Mouse (Mus musculus): Measurements from ENCODE around the gene Cd274. TPM values are rescaled to one million over a fixed set of nuclear protein-coding genes. Genes with fewer than 3 reads are reported as not detected.

Gene Cd274
- polyA plus RNA-seq, 1 experiment from 2014 or later = 0.57 TPM

DNA sequence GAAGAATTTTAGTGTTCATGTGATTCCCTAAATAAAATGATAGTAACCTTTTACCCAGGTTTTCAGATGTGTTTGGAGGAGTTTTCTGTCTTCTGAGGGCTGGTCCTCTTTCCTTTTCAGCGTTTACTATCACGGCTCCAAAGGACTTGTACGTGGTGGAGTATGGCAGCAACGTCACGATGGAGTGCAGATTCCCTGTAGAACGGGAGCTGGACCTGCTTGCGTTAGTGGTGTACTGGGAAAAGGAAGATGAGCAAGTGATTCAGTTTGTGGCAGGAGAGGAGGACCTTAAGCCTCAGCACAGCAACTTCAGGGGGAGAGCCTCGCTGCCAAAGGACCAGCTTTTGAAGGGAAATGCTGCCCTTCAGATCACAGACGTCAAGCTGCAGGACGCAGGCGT, 6.2 kb downstream of the Cd274 start:
- Histone ChIP-seq H3K4me3 (ENCODE audit: low read depth, low read length) (no peak overlapping the region), H3K9me3 (ENCODE audit: low read length) (no peaks in the 10 kb centered on the region), H3K27ac (ENCODE audit: low read length) (no peak overlapping the region), H3K36me3 (ENCODE audit: insufficient read depth, low read length) (no peaks in the 10 kb centered on the region), H3K4me1 (ENCODE audit: insufficient read depth, low read depth, low read length) (0 out of 2 replicates have a peak, but pooled peaks cover 5% of the 10 kb centered on the region), H3K9ac (replicated peaks; ENCODE audit: low read depth) (no peak overlapping the region), H3K27me3 (replicated peaks; ENCODE audit: insufficient read depth, low read length) (no peaks in the 10 kb centered on the region), H3K4me2 (replicated peaks; ENCODE audit: low read depth, low read length) (peak overlapping the region; percentile 33)
- TF ChIP-seq EP300 (IDR thresholded peaks at IDR 0.05) (no peak), CTCF (IDR thresholded peaks at IDR 0.05) (no peak)
- 27% methylated on average over 11 of the region's 11 CpGs for WGBS
- DNase-seq (ENCODE audit: low spot score) (no peak), ATAC-seq (no peak)

DNA sequence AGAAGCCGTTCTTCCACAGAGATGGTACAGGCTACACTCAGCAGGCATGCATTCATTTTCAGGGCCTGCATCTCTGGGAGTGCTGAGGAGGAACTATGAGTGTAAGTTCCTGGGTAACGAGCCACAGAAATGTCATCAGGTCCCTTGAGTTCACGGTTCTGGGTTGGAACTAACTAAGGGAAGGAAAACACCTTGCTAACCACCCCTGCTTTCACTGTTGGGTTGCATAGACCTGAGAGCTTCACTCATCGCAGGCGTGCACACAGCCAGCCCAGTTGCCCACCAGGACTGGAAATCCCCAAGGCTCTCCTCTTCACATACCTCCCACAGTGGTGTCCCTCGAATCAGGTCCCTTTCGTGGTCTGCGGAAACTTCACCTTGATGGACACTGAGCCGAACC, 7.7 kb downstream of the Cd274 start:
- Histone ChIP-seq H3K4me1 (ENCODE audit: insufficient read depth, low read depth, low read length) (0 out of 2 replicates have a peak, but pooled peaks cover 5% of the 10 kb centered on the region), H3K9me3 (ENCODE audit: low read length) (no peaks in the 10 kb centered on the region), H3K4me3 (ENCODE audit: low read depth, low read length) (no peak overlapping the region), H3K4me2 (replicated peaks; ENCODE audit: low read depth, low read length) (no peak overlapping the region), H3K36me3 (ENCODE audit: insufficient read depth, low read length) (no peaks in the 10 kb centered on the region), H3K27ac (ENCODE audit: low read length) (no peak overlapping the region), H3K27me3 (replicated peaks; ENCODE audit: insufficient read depth, low read length) (no peaks in the 10 kb centered on the region), H3K9ac (replicated peaks; ENCODE audit: low read depth) (no peak overlapping the region)
- 89% methylated on average over 9 of the region's 9 CpGs for WGBS
- no peak for TF ChIP-seq EP300 (IDR thresholded peaks at IDR 0.05)
- ATAC-seq (no peak), DNase-seq (ENCODE audit: low spot score) (no peak)

DNA sequence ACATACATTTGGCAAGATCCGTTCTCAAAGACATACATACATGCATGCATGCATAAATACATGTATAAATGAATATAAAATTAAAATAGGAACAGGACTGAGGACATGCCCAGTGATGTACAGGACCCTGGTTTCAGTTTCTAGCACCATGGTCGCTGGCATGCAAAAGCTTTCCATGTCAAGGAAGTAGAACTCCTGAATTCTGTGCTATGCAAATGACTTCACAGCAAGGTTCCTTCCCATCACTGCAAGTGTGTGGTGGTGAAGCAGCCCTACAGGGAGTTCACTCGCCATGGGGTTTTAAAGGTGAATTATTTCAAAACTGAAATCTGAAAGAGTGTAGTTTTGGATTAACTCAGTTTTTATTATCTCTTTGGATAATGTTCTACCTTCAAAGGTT, 9.1 kb downstream of the Cd274 start:
- WGBS = 79% methylated on average over 3 of the region's 3 CpGs
- no peaks in the 10 kb centered on the region for H3K27me3 ChIP-seq (replicated peaks; ENCODE audit: insufficient read depth, low read length)
- H3K27ac ChIP-seq (ENCODE audit: low read length) = no peak overlapping the region
- H3K9ac ChIP-seq (replicated peaks; ENCODE audit: low read depth) = no peak overlapping the region
- no peak overlapping the region for H3K4me3 ChIP-seq (ENCODE audit: low read depth, low read length)
- ATAC-seq (no peak), DNase-seq (ENCODE audit: low spot score) (no peak)
- TF ChIP-seq CTCF (IDR thresholded peaks at IDR 0.05) = no peak
- H3K4me1 ChIP-seq (ENCODE audit: insufficient read depth, low read depth, low read length) = 0 out of 2 replicates have a peak, but pooled peaks cover 5% of the 10 kb centered on the region
- no peaks in the 10 kb centered on the region for H3K36me3 ChIP-seq (ENCODE audit: insufficient read depth, low read length)
- H3K4me2 ChIP-seq (replicated peaks; ENCODE audit: low read depth, low read length) = no peak overlapping the region
- no peaks in the 10 kb centered on the region for H3K9me3 ChIP-seq (ENCODE audit: low read length)

DNA sequence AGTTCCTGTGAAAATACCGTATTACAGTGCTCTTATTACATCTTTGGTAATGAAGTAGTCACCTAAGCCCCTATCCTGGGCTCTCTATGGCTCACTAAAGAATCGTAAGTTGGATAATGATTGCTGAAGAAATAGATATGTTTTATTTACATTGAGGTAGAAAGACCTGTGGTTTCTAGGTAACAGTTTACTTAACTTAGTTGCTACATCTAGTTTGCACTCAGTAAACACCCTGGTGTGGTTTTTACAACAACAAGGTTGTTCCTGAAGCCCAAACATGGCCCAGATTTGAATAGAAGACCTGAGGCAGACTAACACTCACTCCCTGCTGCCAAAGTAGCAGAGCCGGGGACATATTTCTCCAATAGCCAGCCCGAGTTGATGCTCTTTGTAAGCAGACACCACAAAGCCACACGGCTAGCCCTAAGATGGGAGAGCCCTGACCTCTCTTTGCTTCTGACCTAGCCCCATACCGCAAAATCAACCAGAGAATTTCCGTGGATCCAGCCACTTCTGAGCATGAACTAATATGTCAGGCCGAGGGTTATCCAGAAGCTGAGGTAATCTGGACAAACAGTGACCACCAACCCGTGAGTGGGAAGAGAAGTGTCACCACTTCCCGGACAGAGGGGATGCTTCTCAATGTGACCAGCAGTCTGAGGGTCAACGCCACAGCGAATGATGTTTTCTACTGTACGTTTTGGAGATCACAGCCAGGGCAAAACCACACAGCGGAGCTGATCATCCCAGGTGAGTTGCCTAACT, 12.8 kb downstream of the Cd274 start:
- DNase-seq (ENCODE audit: low spot score) = no peak
- no peak for ATAC-seq
- 81% methylated on average over 14 of the region's 14 CpGs for WGBS
- Histone ChIP-seq H3K9ac (replicated peaks; ENCODE audit: low read depth) (no peak overlapping the region), H3K9me3 (ENCODE audit: low read length) (no peaks in the 10 kb centered on the region), H3K27me3 (replicated peaks; ENCODE audit: insufficient read depth, low read length) (no peaks in the 10 kb centered on the region), H3K4me3 (ENCODE audit: low read depth, low read length) (no peak overlapping the region), H3K4me1 (ENCODE audit: insufficient read depth, low read depth, low read length) (no peaks in the 10 kb centered on the region), H3K36me3 (ENCODE audit: insufficient read depth, low read length) (no peaks in the 10 kb centered on the region), H3K27ac (ENCODE audit: low read length) (no peak overlapping the region), H3K4me2 (replicated peaks; ENCODE audit: low read depth, low read length) (no peak overlapping the region)
- TF ChIP-seq EP300 (IDR thresholded peaks at IDR 0.05) (no peak), CTCF (IDR thresholded peaks at IDR 0.05) (no peak)

DNA sequence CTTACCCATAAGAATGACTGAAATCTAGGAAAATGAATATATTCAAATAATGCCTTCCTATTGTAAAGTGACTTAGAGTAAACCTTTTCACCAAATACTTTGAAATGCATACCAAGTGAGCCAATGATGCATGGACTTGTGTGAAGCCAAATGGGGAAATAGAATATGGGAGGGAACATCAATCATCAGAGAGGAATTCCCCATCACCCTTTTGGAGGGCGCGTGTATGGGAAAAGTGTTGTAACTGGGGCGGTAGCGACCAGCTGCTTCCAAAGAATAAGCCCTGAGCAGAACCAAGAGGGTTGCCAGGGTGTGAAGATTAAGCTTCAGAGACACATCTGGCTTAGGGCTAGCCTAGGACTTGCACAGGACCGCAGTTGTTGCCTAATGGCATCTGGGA, 16.1 kb downstream of the Cd274 start:
- Histone ChIP-seq H3K4me1 (ENCODE audit: insufficient read depth, low read depth, low read length) (no peaks in the 10 kb centered on the region), H3K27ac (ENCODE audit: low read length) (no peak overlapping the region), H3K36me3 (ENCODE audit: insufficient read depth, low read length) (no peaks in the 10 kb centered on the region), H3K9me3 (ENCODE audit: low read length) (no peaks in the 10 kb centered on the region), H3K9ac (replicated peaks; ENCODE audit: low read depth) (no peak overlapping the region), H3K4me2 (replicated peaks; ENCODE audit: low read depth, low read length) (no peak overlapping the region), H3K4me3 (ENCODE audit: low read depth, low read length) (no peak overlapping the region), H3K27me3 (replicated peaks; ENCODE audit: insufficient read depth, low read length) (no peaks in the 10 kb centered on the region)
- TF ChIP-seq EP300 (IDR thresholded peaks at IDR 0.05) (no peak), CTCF (IDR thresholded peaks at IDR 0.05) (no peak)
- no peak for DNase-seq (ENCODE audit: low spot score)
- 88% methylated on average over 5 of the region's 5 CpGs for WGBS
- no peak for ATAC-seq

DNA sequence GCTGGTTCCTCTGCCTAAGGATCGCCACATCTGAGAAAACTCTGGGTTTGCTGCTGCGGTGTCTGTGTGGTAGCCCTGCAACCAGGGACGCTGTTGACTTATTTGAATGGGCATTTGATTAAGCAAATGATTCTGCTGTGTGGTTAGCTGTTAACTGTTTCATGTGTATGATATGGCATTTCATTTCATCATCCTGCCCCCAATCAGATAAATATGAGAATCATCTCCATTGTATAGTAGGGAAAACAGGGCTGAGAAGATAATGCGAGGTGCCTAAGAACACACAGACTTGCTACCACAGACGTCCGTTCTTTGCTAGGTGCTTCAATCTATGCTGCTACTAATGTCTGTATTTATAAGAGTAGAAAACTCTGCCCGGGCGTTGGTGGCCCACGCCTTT, 17.2 kb downstream of the Cd274 start:
- no peak overlapping the region for H3K4me2 ChIP-seq (replicated peaks; ENCODE audit: low read depth, low read length)
- 81% methylated on average over 9 of the region's 9 CpGs for WGBS
- DNase-seq (ENCODE audit: low spot score) (no peak), ATAC-seq (no peak)
- no peak overlapping the region for H3K4me3 ChIP-seq (ENCODE audit: low read depth, low read length)
- H3K36me3 ChIP-seq (ENCODE audit: insufficient read depth, low read length) = no peaks in the 10 kb centered on the region
- TF ChIP-seq CTCF (IDR thresholded peaks at IDR 0.05) (no peak), EP300 (IDR thresholded peaks at IDR 0.05) (no peak)
- no peak overlapping the region for H3K9ac ChIP-seq (replicated peaks; ENCODE audit: low read depth)
- H3K27me3 ChIP-seq (replicated peaks; ENCODE audit: insufficient read depth, low read length) = no peaks in the 10 kb centered on the region
- no peaks in the 10 kb centered on the region for H3K9me3 ChIP-seq (ENCODE audit: low read length)
- no peaks in the 10 kb centered on the region for H3K4me1 ChIP-seq (ENCODE audit: insufficient read depth, low read depth, low read length)
- H3K27ac ChIP-seq (ENCODE audit: low read length) = no peak overlapping the region

Measured in lung, postnatal 0 days (tissue).